Comparison of ENCODE assay signal across 16 mouse cellular contexts in the genomic region with DNA sequence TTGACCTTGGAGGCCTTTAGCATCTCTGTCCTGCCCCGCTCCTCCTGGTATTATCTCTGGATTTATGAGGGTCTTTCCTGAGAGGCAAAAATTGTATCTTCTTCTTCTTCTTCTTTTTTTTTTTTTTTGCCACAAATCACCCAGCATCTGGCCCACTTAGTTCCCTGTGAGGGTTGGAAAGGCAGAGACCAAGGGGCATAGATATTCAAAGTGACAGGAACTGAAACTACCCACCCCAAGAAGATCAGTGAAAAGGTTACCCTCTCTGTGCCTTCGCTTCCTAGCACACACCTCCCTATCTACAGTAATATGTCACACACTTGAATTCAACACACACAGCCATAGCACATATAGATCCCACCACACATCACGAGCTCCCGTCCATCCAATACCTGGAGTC. TPM values are rescaled to one million over a fixed set of nuclear protein-coding genes. Genes with fewer than 3 reads are reported as not detected.
DNase-seq lines count a peak whose midpoint lies in the region; ATAC-seq and TF ChIP-seq lines count a peak whose summit lies in the region.
"Had no signal": no experiment of that assay in that cellular context is flagged by ENCODE, and none has a peak within 500 bp of the region (broad histone marks: within the 10 kb centered on the region; RNA-seq: fewer than 3 reads in every experiment).

No protein-coding gene starts in this region.

- no peaks in the 10 kb centered on the region for H3K36me3 ChIP-seq in forebrain, postnatal 0 days (ENCODE audit: insufficient read depth)
- H3K36me3 ChIP-seq in midbrain, embryonic 13.5 days = no peaks in the 10 kb centered on the region
- no peaks in the 10 kb centered on the region for H3K36me3 ChIP-seq in splenic B cell, adult 2 months (ENCODE audit: control insufficient read depth, insufficient read depth, low read length, poor library complexity, severe bottlenecking)
- H3K36me3 ChIP-seq: heart, embryonic 12.5 days; liver, embryonic 12.5 days; midbrain, embryonic 12.5 days had no signal

- H3K9ac ChIP-seq in forebrain, postnatal 0 days = peak overlapping the region; percentile 45; the same call in 1 of the 2 replicates
- peak overlapping the region; percentile 45; the same call in 1 of the 2 replicates for H3K9ac ChIP-seq in midbrain, embryonic 13.5 days (replicated peaks)
- H3K9ac ChIP-seq: heart, embryonic 12.5 days; liver, embryonic 12.5 days had no signal

- H3K9me3 ChIP-seq in forebrain, postnatal 0 days (ENCODE audit: low read length) = no peaks in the 10 kb centered on the region
- H3K9me3 ChIP-seq in midbrain, embryonic 13.5 days = no peaks in the 10 kb centered on the region
- H3K9me3 ChIP-seq: heart, embryonic 12.5 days; liver, embryonic 12.5 days; midbrain, embryonic 12.5 days had no signal

- H3K27me3 ChIP-seq in forebrain, postnatal 0 days (ENCODE audit: insufficient read depth, low read length) = no peaks in the 10 kb centered on the region
- H3K27me3 ChIP-seq in midbrain, embryonic 13.5 days = peaks cover 7% of the 10 kb centered on the region; the same call in 1 of the 2 replicates
- H3K27me3 ChIP-seq in splenic B cell, adult 2 months (ENCODE audit: control insufficient read depth, insufficient read depth, low read length, poor library complexity, severe bottlenecking) = no peaks in the 10 kb centered on the region

- 94% methylated on average over 4 of the region's 4 CpGs for WGBS in forebrain, postnatal 0 days
- WGBS in midbrain, embryonic 13.5 days = 98% methylated on average over 4 of the region's 4 CpGs

- peak overlapping the region; percentile 56 for H3K4me2 ChIP-seq in forebrain, postnatal 0 days (ENCODE audit: low read depth)
- H3K4me2 ChIP-seq in midbrain, embryonic 13.5 days (replicated peaks) = peak overlapping the region; percentile 56; the same call in 1 of the 2 replicates

- no peak for ATAC-seq in forebrain, postnatal 0 days
- no peak for ATAC-seq in midbrain, embryonic 13.5 days
- ATAC-seq: liver, embryonic 12.5 days; lung, postnatal 0 days had no signal

- no peak overlapping the region for H3K4me3 ChIP-seq in forebrain, postnatal 0 days (ENCODE audit: low read depth, low read length)
- H3K4me3 ChIP-seq in midbrain, embryonic 13.5 days (replicated peaks) = no peak overlapping the region
- H3K4me3 ChIP-seq: liver, embryonic 12.5 days had no signal

- TF ChIP-seq CTCF in forebrain, postnatal 0 days (IDR thresholded peaks at IDR 0.05; ENCODE audit: low read depth) = no peak

- peak overlapping the region; percentile 70 for H3K27ac ChIP-seq in forebrain, postnatal 0 days (ENCODE audit: low read depth, low read length)
- peak overlapping the region; percentile 74 for H3K27ac ChIP-seq in midbrain, embryonic 13.5 days
- H3K27ac ChIP-seq: liver, embryonic 12.5 days had no signal

- H3K4me1 ChIP-seq in forebrain, postnatal 0 days (ENCODE audit: insufficient read depth) = peaks cover 17% of the 10 kb centered on the region
- peaks cover 20% of the 10 kb centered on the region for H3K4me1 ChIP-seq in midbrain, embryonic 13.5 days (replicated peaks)

- DNase-seq in spleen, postnatal 36 days (ENCODE audit: low spot score in 2 of 2) = peak; percentile 58 to 64
- DNase-seq in spleen, adult 12 weeks (ENCODE audit: low spot score) = no peak
- no peak for DNase-seq in forebrain, postnatal 0 days
- peak; percentile 74 for DNase-seq in splenic B cell, adult 2 months (ENCODE audit: low read depth, low spot score)
- DNase-seq in retina, postnatal 1 day = no peak
- no peak for DNase-seq in cerebellum, adult 11-12 months
- DNase-seq in thymus, postnatal 4 days = no peak
- DNase-seq: gastrocnemius, postnatal 25 days; thymus, postnatal 36 days had no signal

RNA-seq across cellular contexts. Expression of a gene that starts 17.5 kb away (rescaled TPM):
- total RNA-seq in forebrain, postnatal 0 days (2014; rRNA removed) = 94.1 and 118 TPM in 2 replicates
- polyA plus RNA-seq in forebrain, postnatal 0 days (2015; fragmentation: Nextera tagmentation; extraction: Ambion mirVana) = 41.4 and 61.8 TPM in 2 replicates
- 19.1 and 21.0 TPM in 2 replicates for polyA plus RNA-seq in midbrain, embryonic 13.5 days (2015; fragmentation: Nextera tagmentation; extraction: Ambion mirVana)

RNA-seq across cellular contexts. Expression of a gene that starts 38.7 kb away (rescaled TPM):
- not detected in 2 replicates for total RNA-seq in forebrain, postnatal 0 days (2014; rRNA removed)
- not detected in 2 replicates for polyA plus RNA-seq in forebrain, postnatal 0 days (2015; fragmentation: Nextera tagmentation; extraction: Ambion mirVana)
- polyA plus RNA-seq in midbrain, embryonic 13.5 days (2015; fragmentation: Nextera tagmentation; extraction: Ambion mirVana) = not detected in 2 replicates
- total RNA-seq: gastrocnemius, postnatal 25 days had no signal
- polyA plus RNA-seq: heart, embryonic 12.5 days; kidney, embryonic 16.5 days; liver, embryonic 12.5 days; lung, postnatal 0 days; midbrain, embryonic 12.5 days; stomach, embryonic 16.5 days had no signal

Comparison
In these comparisons a context has a peak if more than half of its experiments do, and no peak if none do; other contexts are left out.
1. DNase-seq: peak in spleen, postnatal 36 days (2 of 2) and splenic B cell, adult 2 months (single experiment); none in spleen, adult 12 weeks (single experiment), forebrain, postnatal 0 days (single experiment), retina, postnatal 1 day (single experiment), cerebellum, adult 11-12 months (single experiment) and thymus, postnatal 4 days (single experiment).